Mouse (Mus musculus) lung, postnatal 10 days (tissue): ENCODE measurements around the gene Lrrc4b.
A peak's percentile ranks its signal among the peaks of the same experiment; 100 is the strongest.

Source experiments
- DNase-seq: peaks from one replicate; pipeline ENCODE4 v3.0.0; 2021

Lrrc4b gene

DNA sequence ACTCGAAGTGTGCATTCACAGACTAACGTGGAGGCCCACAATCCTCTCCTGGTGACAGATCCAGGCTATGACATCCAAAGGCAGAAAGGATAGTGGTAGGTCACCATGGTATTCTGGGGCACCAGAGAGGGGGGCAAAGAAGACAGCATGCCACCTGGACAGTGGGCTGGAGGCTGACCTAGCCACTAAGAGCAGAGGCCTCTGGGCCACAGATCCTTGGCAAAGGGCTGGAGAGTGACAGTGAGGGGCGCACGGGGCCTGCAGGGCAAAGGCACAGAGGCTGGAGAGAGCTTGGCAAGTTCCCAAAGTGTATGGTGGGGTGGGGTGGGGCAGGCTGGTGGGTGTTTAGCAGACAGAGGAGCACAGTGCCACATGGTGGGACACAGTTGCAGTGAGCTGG, 61.5 kb downstream of the Lrrc4b start:
- DNase-seq = no peak

DNA sequence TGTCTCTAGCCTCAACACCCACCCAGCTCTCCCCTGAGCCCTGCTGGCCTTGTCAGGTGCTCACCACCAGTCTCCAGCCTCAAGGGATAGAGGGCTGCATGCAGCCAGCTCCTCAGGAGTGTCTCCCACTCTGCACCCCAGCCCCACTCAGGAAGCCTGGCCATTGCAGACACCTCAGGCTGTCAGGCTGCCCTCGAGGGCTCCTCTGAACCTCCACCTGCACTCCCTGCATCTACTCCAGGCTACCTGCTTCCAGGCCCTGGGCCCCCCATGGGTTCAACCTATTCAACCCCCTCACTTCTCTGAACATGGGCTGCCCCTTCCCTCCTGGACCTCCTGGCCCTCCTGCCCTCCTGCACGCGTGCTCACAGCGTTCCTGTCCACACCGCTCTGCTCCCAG, 62.6 kb downstream of the Lrrc4b start:
- DNase-seq = no peak

DNA sequence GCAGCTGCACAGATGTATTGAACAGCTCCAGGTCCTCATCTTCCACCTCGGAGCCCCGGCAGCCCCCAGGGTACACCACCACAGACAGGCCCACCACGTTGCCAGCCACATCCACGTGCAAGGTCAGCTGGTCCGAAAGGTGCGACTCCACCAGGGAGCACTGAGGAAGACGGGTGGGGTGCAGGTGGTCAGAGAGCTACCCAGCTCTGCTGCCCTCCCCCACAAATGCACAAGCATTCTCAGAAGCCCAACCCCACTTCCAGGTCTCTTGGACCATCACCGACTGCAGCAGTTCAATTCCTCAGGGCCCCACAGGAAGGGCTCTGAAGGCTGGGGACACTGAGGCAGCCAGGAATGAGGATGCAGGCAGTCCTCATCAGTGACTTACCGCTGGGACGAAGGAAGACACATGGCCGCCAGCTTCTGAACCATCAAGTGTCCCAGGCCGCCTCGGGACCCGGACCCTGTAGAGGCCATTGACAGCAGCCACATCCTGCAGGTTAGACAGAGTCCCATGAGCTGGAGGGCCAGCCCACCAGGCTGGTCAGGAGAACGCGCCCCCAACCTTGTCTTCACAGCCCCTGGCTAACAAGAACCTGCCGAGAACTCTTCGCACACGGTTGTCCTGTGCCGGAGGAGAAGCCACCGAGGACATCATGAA, 63.5 kb downstream of the Lrrc4b start:
- DNase-seq = no peak

GRCm38 (mm10) chr7:44494681-44495080, 65.9 kb downstream of the Lrrc4b start:
- no peak for DNase-seq

DNA sequence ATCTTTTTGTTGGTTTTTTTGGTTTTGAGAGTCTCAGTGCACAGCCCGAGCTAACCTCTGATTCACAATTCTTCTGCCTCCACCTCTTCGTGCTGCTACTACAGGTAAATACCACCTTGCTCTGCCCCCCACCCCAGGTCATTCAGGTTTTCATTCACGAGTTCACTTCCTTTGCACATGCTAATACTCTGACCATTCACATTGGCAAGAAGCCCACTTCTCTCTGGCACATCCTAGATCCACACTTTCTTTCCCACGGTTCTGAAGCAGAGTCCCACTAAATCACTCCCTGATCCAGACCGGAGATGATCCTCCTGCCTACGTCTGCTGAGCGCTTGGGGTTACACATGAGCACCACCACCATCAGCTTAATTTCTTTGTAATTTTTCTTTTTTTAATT, 66.3 kb downstream of the Lrrc4b start:
- no peak for DNase-seq

DNA sequence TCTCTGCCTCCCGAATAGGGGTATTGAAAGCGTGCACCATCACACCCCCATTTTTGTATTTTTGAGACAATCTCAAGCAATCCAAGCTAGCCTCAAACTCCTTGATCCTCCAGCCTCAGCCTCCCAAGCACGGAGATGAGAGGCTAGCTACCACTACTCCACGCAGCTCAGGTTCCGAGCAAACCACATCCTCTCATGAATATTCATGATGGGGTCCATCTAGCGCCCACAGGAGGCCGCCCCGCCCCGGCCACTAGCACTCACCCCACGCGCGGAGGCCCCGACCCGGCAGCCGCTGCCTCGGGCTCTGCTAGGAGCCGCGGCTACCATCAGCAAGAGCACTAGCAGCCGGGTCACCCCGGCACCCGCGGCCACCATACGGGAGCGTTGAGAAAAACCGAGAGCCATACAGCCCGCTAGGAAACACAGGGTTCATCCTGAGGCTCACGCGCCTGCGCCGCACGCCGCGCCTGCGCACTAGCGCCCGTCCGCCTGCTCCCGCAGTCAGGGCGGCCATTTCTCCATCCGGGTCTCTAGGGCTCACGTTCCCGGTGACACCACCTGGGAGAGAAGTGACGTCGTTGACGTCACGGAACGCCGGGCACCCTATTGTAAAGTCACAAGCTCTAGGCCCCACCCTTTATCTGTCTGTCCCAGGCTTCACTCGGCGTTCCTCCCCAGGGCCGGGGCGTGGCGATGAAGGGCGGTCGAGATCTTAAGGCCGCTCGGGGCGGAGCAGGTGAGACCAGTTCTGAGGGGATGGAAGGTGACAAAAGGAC, 67.4 kb downstream of the Lrrc4b start, which contains the start of the genes Emc10 and Fam71e1:
Gene Emc10 (minus strand): TSS at position 538 of the 779 bp plus-strand sequence.
Gene Fam71e1 (plus strand): TSS at position 590 of the 779 bp plus-strand sequence.
- DNase-seq = peak; percentile 97

- no peak for DNase-seq
These were observed 67.9 kb downstream of the Lrrc4b start for GRCm38 (mm10) chr7:44496771-44497109.

GRCm38 (mm10) chr7:44497361-44498055, 68.7 kb downstream of the Lrrc4b start:
- no peak for DNase-seq

- DNase-seq = no peak
These were observed 70.1 kb downstream of the Lrrc4b start for GRCm38 (mm10) chr7:44498922-44499321.

- DNase-seq = no peak
These were observed 71.2 kb downstream of the Lrrc4b start for GRCm38 (mm10) chr7:44500046-44500445.

DNA sequence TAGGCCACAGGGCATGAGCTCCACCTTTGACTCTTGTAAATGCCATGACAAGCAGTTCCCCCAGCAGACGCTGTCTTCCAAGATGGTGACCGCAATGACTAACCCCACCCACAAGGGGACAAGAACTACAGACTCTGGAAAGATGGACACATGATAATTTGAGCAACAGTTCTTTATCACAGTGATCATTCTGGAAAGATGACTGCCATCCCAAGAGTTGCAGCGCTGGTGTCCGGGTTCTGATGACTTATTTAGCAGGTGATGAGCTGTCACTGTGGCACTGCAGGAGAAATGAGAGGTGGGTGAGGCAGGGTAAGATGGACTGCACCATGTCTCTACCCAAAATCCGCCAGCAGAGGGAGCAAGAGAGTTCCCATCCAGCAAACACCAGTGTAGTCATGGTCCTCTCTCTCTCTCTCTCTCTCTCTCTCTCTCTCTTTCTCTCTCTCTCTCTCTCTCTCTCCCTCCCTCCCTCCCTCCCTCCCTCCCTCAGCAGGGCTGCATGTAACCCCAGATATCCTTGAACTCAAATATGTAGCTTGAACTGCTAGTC, 72.8 kb downstream of the Lrrc4b start:
- peak; percentile 78 for DNase-seq

- no peak for DNase-seq
These were observed 78.7 kb downstream of the Lrrc4b start for GRCm38 (mm10) chr7:44507491-44507890.
